Mouse (Mus musculus): ENCODE data around the gene Brox.

GRCm38 (mm10) chr1:183227469-183227868, 69.6 kb downstream of the Brox start:
- no peak for TF ChIP-seq CTCF (IDR thresholded peaks at IDR 0.05; ENCODE audit: low read depth, low read length)
- TF ChIP-seq POLR2AphosphoS5 (IDR thresholded peaks at IDR 0.05; ENCODE audit: insufficient replicate concordance, low read depth, low read length), result no peak
- no peak for TF ChIP-seq GATA2 (IDR thresholded peaks at IDR 0.05; ENCODE audit: borderline replicate concordance, low read depth, low read length)
- no peak for TF ChIP-seq GATA1 (IDR thresholded peaks at IDR 0.05; ENCODE audit: borderline replicate concordance, low read length)
- TF ChIP-seq TAL1 (conservative IDR thresholded peaks at IDR 0.05; ENCODE audit: low read depth, low read length), result no peak
